ENCODE assay signal across 29 mouse cellular contexts in the genomic region with DNA sequence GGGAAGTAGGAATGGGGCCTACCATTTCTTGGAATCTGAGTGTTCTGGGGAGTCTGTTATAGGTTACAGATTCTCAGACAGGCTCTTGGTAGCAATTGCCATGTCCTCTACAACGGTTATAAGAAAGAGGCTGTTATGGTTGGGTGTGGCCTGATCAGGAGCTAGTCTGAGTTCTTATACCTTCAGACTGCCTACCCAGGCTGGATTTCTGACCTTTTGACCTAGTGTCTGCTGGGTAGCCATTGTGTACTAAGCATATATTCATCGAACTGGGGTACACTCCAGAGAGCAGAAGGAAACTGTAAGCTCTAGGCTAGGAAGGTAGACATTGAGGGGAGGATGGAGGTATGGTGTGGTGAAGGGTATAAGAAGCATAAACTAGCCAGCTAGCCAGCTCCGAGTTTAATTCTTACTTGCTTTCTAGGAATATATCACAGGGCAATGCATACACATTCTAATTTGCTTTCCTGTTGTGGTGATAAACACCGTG. TPM values are rescaled to one million over a fixed set of nuclear protein-coding genes. Genes with fewer than 3 reads are reported as not detected.
DNase-seq lines count a peak whose midpoint lies in the region; ATAC-seq and TF ChIP-seq lines count a peak whose summit lies in the region.
"Had no signal": no experiment of that assay in that cellular context is flagged by ENCODE, and none has a peak within 500 bp of the region (broad histone marks: within the 10 kb centered on the region; RNA-seq: fewer than 3 reads in every experiment).

No protein-coding gene starts in this region.

- intact Hi-C loops in heart, postnatal 25 days (cut with DNase I): no loop called here

- no peak overlapping the region for H3K4me2 ChIP-seq in intestine, embryonic 16.5 days (ENCODE audit: low read depth, low read length)
- no peak overlapping the region for H3K4me2 ChIP-seq in stomach, embryonic 15.5 days
- H3K4me2 ChIP-seq: embryonic facial prominence, embryonic 13.5 days; forebrain, embryonic 15.5 days; liver, embryonic 15.5 days; lung, embryonic 14.5 days; neural tube, embryonic 15.5 days had no signal

- no peak for TF ChIP-seq POLR2A in kidney, adult 2 months (IDR thresholded peaks at IDR 0.05; ENCODE audit: low read depth, low read length)

- DNase-seq in heart, adult 11 months: peak; percentile 57
- DNase-seq in heart, postnatal 25 days (ENCODE audit: low spot score): no peak
- DNase-seq in kidney, adult 2 months: no peak
- DNase-seq in kidney, adult 9 months: no peak
- DNase-seq in adrenal gland, postnatal 25 days: no peak
- no peak for DNase-seq in embryo, embryonic 10 days (ENCODE audit: low spot score)
- DNase-seq: cerebellum, adult 11 months; cerebellum, adult 9-11 months; gastrocnemius, adult 2 months; gastrocnemius, postnatal 36 days; heart, adult 2 months; heart, postnatal 4 days; kidney, adult 18-20 months; layer of hippocampus, adult 9-11 months; liver; lung, embryonic 14.5 days; lung, postnatal 14 days; right cerebral cortex, postnatal 14 days had no signal

- no peaks in the 10 kb centered on the region for H3K4me1 ChIP-seq in kidney, adult 2 months (ENCODE audit: control insufficient read depth, insufficient read depth, low read length)
- H3K4me1 ChIP-seq in intestine, embryonic 16.5 days (ENCODE audit: control insufficient read depth, insufficient read depth, low read length): no peaks in the 10 kb centered on the region
- 0 out of 2 replicates have a peak, but pooled peaks cover 2% of the 10 kb centered on the region for H3K4me1 ChIP-seq in stomach, embryonic 15.5 days
- H3K4me1 ChIP-seq: embryonic facial prominence, embryonic 13.5 days; forebrain, embryonic 10.5 days; neural tube, embryonic 15.5 days had no signal

- no peak for TF ChIP-seq CTCF in kidney, adult 2 months (conservative IDR thresholded peaks at IDR 0.05; ENCODE audit: insufficient read depth, insufficient read length, low read depth, low read length)

- no peaks in the 10 kb centered on the region for H3K36me3 ChIP-seq in kidney, adult 2 months (ENCODE audit: control insufficient read depth, insufficient read depth, low read length)
- no peaks in the 10 kb centered on the region for H3K36me3 ChIP-seq in intestine, embryonic 16.5 days (ENCODE audit: control insufficient read depth, insufficient read depth, low read length)
- H3K36me3 ChIP-seq in stomach, embryonic 15.5 days: no peaks in the 10 kb centered on the region
- H3K36me3 ChIP-seq: embryonic facial prominence, embryonic 13.5 days; forebrain, embryonic 10.5 days; forebrain, embryonic 15.5 days; liver, embryonic 15.5 days; neural tube, embryonic 15.5 days had no signal

- ATAC-seq in intestine, embryonic 16.5 days: peak; percentile 56
- ATAC-seq in stomach, embryonic 15.5 days (ENCODE audit: insufficient read depth, low FRiP score, low read depth): no peak
- ATAC-seq: activated CD4-positive, CD25-positive, alpha-beta regulatory T cell, adult 4 months; forebrain, embryonic 15.5 days had no signal

- 83% methylated on average over 4 of the region's 4 CpGs for WGBS in kidney, adult 2 months
- 76% methylated on average over 4 of the region's 4 CpGs for WGBS in intestine, embryonic 16.5 days
- 76% methylated on average over 4 of the region's 4 CpGs for WGBS in stomach, embryonic 15.5 days

- H3K4me3 ChIP-seq in kidney, adult 2 months (ENCODE audit: insufficient read depth, low read depth, low read length): no peak overlapping the region
- H3K4me3 ChIP-seq in intestine, embryonic 16.5 days (ENCODE audit: low read length): no peak overlapping the region
- no peak overlapping the region for H3K4me3 ChIP-seq in stomach, embryonic 15.5 days (replicated peaks)
- H3K4me3 ChIP-seq: embryonic facial prominence, embryonic 13.5 days; forebrain, embryonic 10.5 days; forebrain, embryonic 15.5 days; gastrocnemius, adult 2 months; heart, adult 2 months; liver, embryonic 15.5 days; neural tube, embryonic 15.5 days had no signal

- H3K27me3 ChIP-seq in kidney, adult 2 months (replicated peaks; ENCODE audit: control insufficient read depth, insufficient read depth, low read length): no peaks in the 10 kb centered on the region
- no peaks in the 10 kb centered on the region for H3K27me3 ChIP-seq in intestine, embryonic 16.5 days (replicated peaks; ENCODE audit: control insufficient read depth, insufficient read depth, low read length)
- H3K27me3 ChIP-seq in stomach, embryonic 15.5 days (replicated peaks): no peaks in the 10 kb centered on the region
- H3K27me3 ChIP-seq: embryonic facial prominence, embryonic 13.5 days; forebrain, embryonic 15.5 days; liver, embryonic 15.5 days; neural tube, embryonic 15.5 days had no signal

- H3K9me3 ChIP-seq in intestine, embryonic 16.5 days (ENCODE audit: control insufficient read depth, low read length): no peaks in the 10 kb centered on the region
- no peaks in the 10 kb centered on the region for H3K9me3 ChIP-seq in stomach, embryonic 15.5 days
- H3K9me3 ChIP-seq: embryonic facial prominence, embryonic 13.5 days; forebrain, embryonic 10.5 days; forebrain, embryonic 15.5 days; liver, embryonic 15.5 days; neural tube, embryonic 15.5 days had no signal

- H3K27ac ChIP-seq in kidney, adult 2 months (ENCODE audit: insufficient read depth, low read depth, low read length): 0 out of 2 replicates have a peak overlapping the region, but pooled peaks have one; percentile 18
- H3K27ac ChIP-seq in intestine, embryonic 16.5 days (ENCODE audit: low read length): peak overlapping the region; percentile 24; the same call in 1 of the 2 replicates
- H3K27ac ChIP-seq in stomach, embryonic 15.5 days: peak overlapping the region; percentile 36; the same call in 1 of the 2 replicates
- H3K27ac ChIP-seq: embryonic facial prominence, embryonic 13.5 days; forebrain, embryonic 10.5 days; forebrain, embryonic 15.5 days; gastrocnemius, adult 2 months; hindbrain, postnatal 0 days; kidney, postnatal 0 days; liver, embryonic 15.5 days; neural tube, embryonic 15.5 days had no signal

- no peak overlapping the region for H3K9ac ChIP-seq in intestine, embryonic 16.5 days (ENCODE audit: low read depth, low read length)
- H3K9ac ChIP-seq in stomach, embryonic 15.5 days: no peak overlapping the region
- H3K9ac ChIP-seq: embryonic facial prominence, embryonic 13.5 days; forebrain, embryonic 15.5 days; liver, embryonic 15.5 days; lung, embryonic 14.5 days; neural tube, embryonic 15.5 days had no signal

RNA-seq across cellular contexts. Expression of a gene that starts 24.4 kb away (rescaled TPM):
- under 1 TPM; 0.44 to 0.53 TPM for total RNA-seq in heart, postnatal 25 days (2021)
- polyA plus RNA-seq in kidney, adult 2 months (2012; rRNA removed): 3.2 and 4.0 TPM in 2 replicates
- 8.7 and 9.0 TPM in 2 replicates for polyA plus RNA-seq in intestine, embryonic 16.5 days (2015; fragmentation: Nextera tagmentation; extraction: Ambion mirVana)
- 6.5 and 8.7 TPM in 2 replicates for polyA plus RNA-seq in stomach, embryonic 15.5 days (2015; fragmentation: Nextera tagmentation; extraction: Ambion mirVana)
- total RNA-seq in adrenal gland, postnatal 25 days (2021): 0.12 TPM in 1 of 2 replicates, not detected in the other
- total RNA-seq: CH12.LX; gastrocnemius, adult 2 months; gastrocnemius, postnatal 36 days had no signal
- polyA plus RNA-seq: activated CD4-positive, CD25-positive, alpha-beta regulatory T cell, adult 4 months; embryonic facial prominence, embryonic 13.5 days; forebrain, embryonic 10.5 days; forebrain, embryonic 15.5 days had no signal
